Mouse (Mus musculus): ENCODE data around the gene Slc22a5. TPM values are rescaled to one million over a fixed set of nuclear protein-coding genes. Genes with fewer than 3 reads are reported as not detected.

Gene Slc22a5
- polyA plus RNA-seq, 1 experiment from 2014 or later, result 6.4 TPM

GRCm38 (mm10) chr11:53839147-53839546 lies 52.3 kb downstream of the Slc22a5 start:
- 72% methylated on average over 6 of the region's 6 CpGs for WGBS
- no peak overlapping the region for H3K4me2 ChIP-seq
- ATAC-seq (ENCODE audit: extremely low read depth, insufficient number of reproducible peaks, low FRiP score, low TSS enrichment), result no peak

GRCm38 (mm10) chr11:53837731-53838130 lies 53.7 kb downstream of the Slc22a5 start:
- Histone ChIP-seq H3K9me3 (no peaks in the 10 kb centered on the region), H3K27ac (replicated peaks) (no peak overlapping the region), H3K9ac (no peak overlapping the region), H3K4me2 (no peak overlapping the region), H3K4me1 (peaks cover 36% of the 10 kb centered on the region), H3K27me3 (replicated peaks) (peaks cover 11% of the 10 kb centered on the region; the same call in 1 of the 2 replicates), H3K4me3 (no peak overlapping the region), H3K36me3 (no peaks in the 10 kb centered on the region)
- ATAC-seq (ENCODE audit: extremely low read depth, insufficient number of reproducible peaks, low FRiP score, low TSS enrichment), result no peak
- WGBS, result 59% methylated on average over 5 of the region's 5 CpGs

More at GRCm38 (mm10) chr11:53839147-53839546, 52.3 kb downstream of the Slc22a5 start:
- H3K27ac ChIP-seq (replicated peaks), result no peak overlapping the region
- peaks cover 15% of the 10 kb centered on the region; the same call in 1 of the 2 replicates for H3K27me3 ChIP-seq (replicated peaks)
- H3K9ac ChIP-seq, result no peak overlapping the region
- H3K4me3 ChIP-seq, result no peak overlapping the region
- no peaks in the 10 kb centered on the region for H3K36me3 ChIP-seq
- no peaks in the 10 kb centered on the region for H3K9me3 ChIP-seq
- H3K4me1 ChIP-seq, result peaks cover 36% of the 10 kb centered on the region

GRCm38 (mm10) chr11:53835379-53836010 lies 56.0 kb downstream of the Slc22a5 start:
- no peaks in the 10 kb centered on the region for H3K27me3 ChIP-seq (replicated peaks)
- peaks cover 36% of the 10 kb centered on the region for H3K4me1 ChIP-seq
- no peaks in the 10 kb centered on the region for H3K36me3 ChIP-seq
- WGBS, result 36% methylated on average over 4 of the region's 4 CpGs
- no peak overlapping the region for H3K4me3 ChIP-seq
- ATAC-seq (ENCODE audit: extremely low read depth, insufficient number of reproducible peaks, low FRiP score, low TSS enrichment), result no peak
- no peak overlapping the region for H3K9ac ChIP-seq
- no peak overlapping the region for H3K4me2 ChIP-seq
- H3K9me3 ChIP-seq, result no peaks in the 10 kb centered on the region
- H3K27ac ChIP-seq (replicated peaks), result no peak overlapping the region

GRCm38 (mm10) chr11:53825409-53825808 lies 66.1 kb downstream of the Slc22a5 start:
- H3K9me3 ChIP-seq, result peaks cover 6% of the 10 kb centered on the region; the same call in 1 of the 2 replicates
- no peak overlapping the region for H3K4me3 ChIP-seq
- no peaks in the 10 kb centered on the region for H3K36me3 ChIP-seq
- H3K27me3 ChIP-seq (replicated peaks), result no peaks in the 10 kb centered on the region
- H3K4me1 ChIP-seq, result peaks cover 12% of the 10 kb centered on the region
- no peak overlapping the region for H3K9ac ChIP-seq
- 78% methylated on average over 4 of the region's 4 CpGs for WGBS
- ATAC-seq (ENCODE audit: extremely low read depth, insufficient number of reproducible peaks, low FRiP score, low TSS enrichment), result no peak
- H3K27ac ChIP-seq (replicated peaks), result no peak overlapping the region
- H3K4me2 ChIP-seq, result no peak overlapping the region

- Histone ChIP-seq H3K4me3 (no peak overlapping the region), H3K9me3 (no peaks in the 10 kb centered on the region), H3K27ac (replicated peaks) (no peak overlapping the region), H3K4me1 (peaks cover 7% of the 10 kb centered on the region; the same call in 1 of the 2 replicates), H3K36me3 (no peaks in the 10 kb centered on the region), H3K9ac (no peak overlapping the region), H3K4me2 (no peak overlapping the region), H3K27me3 (replicated peaks) (no peaks in the 10 kb centered on the region)
- ATAC-seq (ENCODE audit: extremely low read depth, insufficient number of reproducible peaks, low FRiP score, low TSS enrichment), result no peak
- WGBS, result 82% methylated on average over 3 of the region's 3 CpGs
Measured at GRCm38 (mm10) chr11:53821945-53822338, 69.5 kb downstream of the Slc22a5 start.

GRCm38 (mm10) chr11:53821230-53821944 lies 70.1 kb downstream of the Slc22a5 start:
- Histone ChIP-seq H3K9ac (no peak overlapping the region), H3K36me3 (no peaks in the 10 kb centered on the region), H3K27me3 (replicated peaks) (no peaks in the 10 kb centered on the region), H3K4me2 (no peak overlapping the region), H3K4me3 (no peak overlapping the region), H3K4me1 (peaks cover 4% of the 10 kb centered on the region; the same call in 1 of the 2 replicates), H3K27ac (replicated peaks) (no peak overlapping the region), H3K9me3 (no peaks in the 10 kb centered on the region)
- ATAC-seq (ENCODE audit: extremely low read depth, insufficient number of reproducible peaks, low FRiP score, low TSS enrichment), result no peak
- WGBS, result 78% methylated on average over 11 of the region's 11 CpGs

GRCm38 (mm10) chr11:53820516-53821170 lies 70.8 kb downstream of the Slc22a5 start:
- Histone ChIP-seq H3K36me3 (no peaks in the 10 kb centered on the region), H3K27me3 (replicated peaks) (no peaks in the 10 kb centered on the region), H3K9me3 (no peaks in the 10 kb centered on the region), H3K27ac (replicated peaks) (no peak overlapping the region), H3K4me3 (no peak overlapping the region), H3K4me2 (no peak overlapping the region), H3K4me1 (no peaks in the 10 kb centered on the region; the same call in 1 of the 2 replicates), H3K9ac (no peak overlapping the region)
- 76% methylated on average over 13 of the region's 13 CpGs for WGBS
- no peak for ATAC-seq (ENCODE audit: extremely low read depth, insufficient number of reproducible peaks, low FRiP score, low TSS enrichment)

GRCm38 (mm10) chr11:53819511-53819910 lies 71.9 kb downstream of the Slc22a5 start:
- no peaks in the 10 kb centered on the region for H3K9me3 ChIP-seq
- no peak overlapping the region for H3K4me3 ChIP-seq
- H3K4me2 ChIP-seq, result no peak overlapping the region
- H3K36me3 ChIP-seq, result no peaks in the 10 kb centered on the region
- no peak overlapping the region for H3K27ac ChIP-seq (replicated peaks)
- ATAC-seq (ENCODE audit: extremely low read depth, insufficient number of reproducible peaks, low FRiP score, low TSS enrichment), result no peak
- WGBS, result 89% methylated on average over 6 of the region's 6 CpGs
- H3K4me1 ChIP-seq, result no peaks in the 10 kb centered on the region
- H3K9ac ChIP-seq, result no peak overlapping the region
- no peaks in the 10 kb centered on the region for H3K27me3 ChIP-seq (replicated peaks)

GRCm38 (mm10) chr11:53818794-53819193 lies 72.7 kb downstream of the Slc22a5 start:
- H3K36me3 ChIP-seq, result no peaks in the 10 kb centered on the region
- no peak overlapping the region for H3K27ac ChIP-seq (replicated peaks)
- no peak overlapping the region for H3K4me3 ChIP-seq
- H3K27me3 ChIP-seq (replicated peaks), result no peaks in the 10 kb centered on the region
- H3K9ac ChIP-seq, result no peak overlapping the region
- no peaks in the 10 kb centered on the region for H3K9me3 ChIP-seq
- H3K4me1 ChIP-seq, result no peaks in the 10 kb centered on the region
- H3K4me2 ChIP-seq, result no peak overlapping the region
- WGBS, result 52% methylated on average over 6 of the region's 6 CpGs
- no peak for ATAC-seq (ENCODE audit: extremely low read depth, insufficient number of reproducible peaks, low FRiP score, low TSS enrichment)

GRCm38 (mm10) chr11:53816841-53817375 lies 74.6 kb downstream of the Slc22a5 start:
- H3K4me2 ChIP-seq, result no peak overlapping the region
- 78% methylated on average over 5 of the region's 5 CpGs for WGBS
- H3K27ac ChIP-seq (replicated peaks), result no peak overlapping the region
- no peak overlapping the region for H3K9ac ChIP-seq
- no peak for ATAC-seq (ENCODE audit: extremely low read depth, insufficient number of reproducible peaks, low FRiP score, low TSS enrichment)
- no peaks in the 10 kb centered on the region for H3K4me1 ChIP-seq
- H3K9me3 ChIP-seq, result no peaks in the 10 kb centered on the region
- H3K36me3 ChIP-seq, result no peaks in the 10 kb centered on the region
- no peaks in the 10 kb centered on the region for H3K27me3 ChIP-seq (replicated peaks)
- no peak overlapping the region for H3K4me3 ChIP-seq

GRCm38 (mm10) chr11:53814810-53815209 lies 76.7 kb downstream of the Slc22a5 start:
- H3K27me3 ChIP-seq (replicated peaks), result no peaks in the 10 kb centered on the region
- WGBS, result 47% methylated on average over 3 of the region's 3 CpGs
- no peak overlapping the region for H3K4me3 ChIP-seq
- no peaks in the 10 kb centered on the region for H3K36me3 ChIP-seq
- no peak overlapping the region for H3K4me2 ChIP-seq
- H3K27ac ChIP-seq (replicated peaks), result no peak overlapping the region
- H3K4me1 ChIP-seq, result no peaks in the 10 kb centered on the region; the same call in 1 of the 2 replicates
- no peak for ATAC-seq (ENCODE audit: extremely low read depth, insufficient number of reproducible peaks, low FRiP score, low TSS enrichment)
- H3K9me3 ChIP-seq, result no peaks in the 10 kb centered on the region
- H3K9ac ChIP-seq, result no peak overlapping the region

Data from heart, embryonic 13.5 days (tissue).